Mouse (Mus musculus): ENCODE measurements around the gene Pde4b. TPM values are rescaled to one million over a fixed set of nuclear protein-coding genes. Genes with fewer than 3 reads are reported as not detected.

The Pde4b gene
- total and polyA plus RNA-seq, 2 experiments = 8.0 to 10.7 TPM

- DNase-seq (ENCODE audit: extremely low read depth, low read depth, low spot score) = no peak
- H3K4me1 ChIP-seq (ENCODE audit: control insufficient read depth, insufficient read depth, low read length) = no peaks in the 10 kb centered on the region
- H3K9ac ChIP-seq (ENCODE audit: low read depth, low read length) = no peak overlapping the region
- H3K4me3 ChIP-seq (ENCODE audit: insufficient read depth, low read depth, low read length) = no peak overlapping the region
- 64% methylated on average over 4 of the region's 4 CpGs for WGBS
- no peaks in the 10 kb centered on the region for H3K36me3 ChIP-seq (ENCODE audit: control insufficient read depth, insufficient read depth, low read length)
- no peak overlapping the region for H3K27ac ChIP-seq (replicated peaks; ENCODE audit: insufficient read depth, low read depth, low read length)
- no peaks in the 10 kb centered on the region for H3K79me2 ChIP-seq (ENCODE audit: control insufficient read depth, insufficient read depth, low read length)
- no peaks in the 10 kb centered on the region for H3K27me3 ChIP-seq (ENCODE audit: control insufficient read depth, insufficient read depth, low read length)
- no peak for TF ChIP-seq CTCF (IDR thresholded peaks at IDR 0.05; ENCODE audit: low read depth, low read length)
- no peak for TF ChIP-seq POLR2A (IDR thresholded peaks at IDR 0.05; ENCODE audit: extremely low read depth, insufficient read depth, low read length)
These were observed 326.5 kb downstream of the Pde4b start for GRCm38 (mm10) chr4:102413794-102414193.

GRCm38 (mm10) chr4:102414610-102415009 lies 327.3 kb downstream of the Pde4b start:
- no peak overlapping the region for H3K27ac ChIP-seq (replicated peaks; ENCODE audit: insufficient read depth, low read depth, low read length)
- no peak for DNase-seq (ENCODE audit: extremely low read depth, low read depth, low spot score)
- no peaks in the 10 kb centered on the region for H3K27me3 ChIP-seq (ENCODE audit: control insufficient read depth, insufficient read depth, low read length)
- H3K9ac ChIP-seq (ENCODE audit: low read depth, low read length) = no peak overlapping the region
- H3K36me3 ChIP-seq (ENCODE audit: control insufficient read depth, insufficient read depth, low read length) = no peaks in the 10 kb centered on the region
- no peaks in the 10 kb centered on the region for H3K4me1 ChIP-seq (ENCODE audit: control insufficient read depth, insufficient read depth, low read length)
- no peak overlapping the region for H3K4me3 ChIP-seq (ENCODE audit: insufficient read depth, low read depth, low read length)
- no peaks in the 10 kb centered on the region for H3K79me2 ChIP-seq (ENCODE audit: control insufficient read depth, insufficient read depth, low read length)
- 74% methylated on average over 4 of the region's 4 CpGs for WGBS
- TF ChIP-seq CTCF (IDR thresholded peaks at IDR 0.05; ENCODE audit: low read depth, low read length) = no peak
- TF ChIP-seq POLR2A (IDR thresholded peaks at IDR 0.05; ENCODE audit: extremely low read depth, insufficient read depth, low read length) = no peak

GRCm38 (mm10) chr4:102420794-102421397 lies 333.6 kb downstream of the Pde4b start:
- no peak overlapping the region for H3K27ac ChIP-seq (replicated peaks; ENCODE audit: insufficient read depth, low read depth, low read length)
- no peaks in the 10 kb centered on the region for H3K27me3 ChIP-seq (ENCODE audit: control insufficient read depth, insufficient read depth, low read length)
- no peaks in the 10 kb centered on the region for H3K79me2 ChIP-seq (ENCODE audit: control insufficient read depth, insufficient read depth, low read length)
- no peak overlapping the region for H3K9ac ChIP-seq (ENCODE audit: low read depth, low read length)
- no peak for TF ChIP-seq POLR2A (IDR thresholded peaks at IDR 0.05; ENCODE audit: extremely low read depth, insufficient read depth, low read length)
- TF ChIP-seq CTCF (IDR thresholded peaks at IDR 0.05; ENCODE audit: low read depth, low read length) = no peak
- H3K4me1 ChIP-seq (ENCODE audit: control insufficient read depth, insufficient read depth, low read length) = peaks cover 3% of the 10 kb centered on the region; the same call in 1 of the 2 replicates
- no peaks in the 10 kb centered on the region for H3K36me3 ChIP-seq (ENCODE audit: control insufficient read depth, insufficient read depth, low read length)
- no peak for DNase-seq (ENCODE audit: extremely low read depth, low read depth, low spot score)
- H3K4me3 ChIP-seq (ENCODE audit: insufficient read depth, low read depth, low read length) = no peak overlapping the region
- 84% methylated on average over 11 of the region's 11 CpGs for WGBS

DNA sequence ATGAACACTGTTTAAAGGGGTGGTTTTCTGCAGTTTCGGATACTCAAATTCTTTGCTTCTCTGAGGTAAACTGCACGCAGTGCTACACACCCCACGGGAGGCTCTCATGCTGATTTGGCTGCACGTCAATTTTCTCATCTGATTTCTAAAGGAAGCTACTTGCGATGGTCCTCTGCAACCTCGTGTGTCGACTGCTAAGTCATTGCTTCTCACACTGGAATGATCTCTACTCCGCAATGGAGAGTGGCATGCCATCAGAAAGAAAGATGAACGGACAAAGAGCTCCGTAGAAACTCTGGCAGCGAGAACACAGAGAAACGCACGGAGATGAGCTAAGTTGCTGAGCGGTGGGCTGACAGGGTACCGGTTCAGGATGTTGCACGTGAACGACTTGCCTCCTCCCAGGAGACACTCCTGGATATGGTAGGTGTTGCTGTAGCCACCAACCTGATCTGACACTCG lies 334.1 kb downstream of the Pde4b start:
- Histone ChIP-seq H3K4me1 (ENCODE audit: control insufficient read depth, insufficient read depth, low read length) (peaks cover 4% of the 10 kb centered on the region; the same call in 1 of the 2 replicates), H3K36me3 (ENCODE audit: control insufficient read depth, insufficient read depth, low read length) (no peaks in the 10 kb centered on the region), H3K4me3 (ENCODE audit: insufficient read depth, low read depth, low read length) (no peak overlapping the region), H3K27ac (replicated peaks; ENCODE audit: insufficient read depth, low read depth, low read length) (no peak overlapping the region), H3K9ac (ENCODE audit: low read depth, low read length) (no peak overlapping the region), H3K27me3 (ENCODE audit: control insufficient read depth, insufficient read depth, low read length) (no peaks in the 10 kb centered on the region), H3K79me2 (ENCODE audit: control insufficient read depth, insufficient read depth, low read length) (no peaks in the 10 kb centered on the region)
- TF ChIP-seq CTCF (IDR thresholded peaks at IDR 0.05; ENCODE audit: low read depth, low read length) = no peak
- TF ChIP-seq POLR2A (IDR thresholded peaks at IDR 0.05; ENCODE audit: extremely low read depth, insufficient read depth, low read length) = no peak
- DNase-seq (ENCODE audit: extremely low read depth, low read depth, low spot score) = no peak
- 87% methylated on average over 18 of the region's 18 CpGs for WGBS

DNA sequence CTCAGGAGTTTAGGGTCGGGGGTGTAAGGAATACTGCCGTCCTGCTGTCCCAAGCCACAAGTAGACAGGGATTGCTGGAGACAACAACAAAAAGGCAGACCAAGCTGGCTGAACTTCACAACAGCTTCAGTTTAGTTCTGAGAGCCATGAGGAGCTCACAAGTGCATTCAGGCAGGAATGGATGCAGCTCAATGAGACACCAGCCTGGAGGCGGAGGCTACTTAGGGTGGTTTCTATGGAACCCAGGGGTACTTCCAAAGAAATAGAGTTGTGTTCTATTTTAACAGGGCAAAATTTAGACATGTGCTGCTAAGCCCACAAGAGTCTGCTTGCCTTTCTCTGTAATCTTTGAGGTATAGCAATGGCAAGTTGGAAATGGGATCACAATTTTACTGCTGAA lies 336.8 kb downstream of the Pde4b start:
- Histone ChIP-seq H3K4me1 (ENCODE audit: control insufficient read depth, insufficient read depth, low read length) (peaks cover 4% of the 10 kb centered on the region; the same call in 1 of the 2 replicates), H3K27ac (replicated peaks; ENCODE audit: insufficient read depth, low read depth, low read length) (no peak overlapping the region), H3K9ac (ENCODE audit: low read depth, low read length) (no peak overlapping the region), H3K36me3 (ENCODE audit: control insufficient read depth, insufficient read depth, low read length) (no peaks in the 10 kb centered on the region), H3K4me3 (ENCODE audit: insufficient read depth, low read depth, low read length) (no peak overlapping the region), H3K79me2 (ENCODE audit: control insufficient read depth, insufficient read depth, low read length) (no peaks in the 10 kb centered on the region), H3K27me3 (ENCODE audit: control insufficient read depth, insufficient read depth, low read length) (no peaks in the 10 kb centered on the region)
- TF ChIP-seq CTCF (IDR thresholded peaks at IDR 0.05; ENCODE audit: low read depth, low read length) (no peak), POLR2A (IDR thresholded peaks at IDR 0.05; ENCODE audit: extremely low read depth, insufficient read depth, low read length) (no peak)
- DNase-seq (ENCODE audit: extremely low read depth, low read depth, low spot score) = no peak
- WGBS = 93% methylated on average over 3 of the region's 3 CpGs

- WGBS = 88% methylated on average over 3 of the region's 3 CpGs
- Histone ChIP-seq H3K9ac (ENCODE audit: low read depth, low read length) (no peak overlapping the region), H3K4me1 (ENCODE audit: control insufficient read depth, insufficient read depth, low read length) (peaks cover 4% of the 10 kb centered on the region; the same call in 1 of the 2 replicates), H3K79me2 (ENCODE audit: control insufficient read depth, insufficient read depth, low read length) (no peaks in the 10 kb centered on the region), H3K27ac (replicated peaks; ENCODE audit: insufficient read depth, low read depth, low read length) (no peak overlapping the region), H3K27me3 (ENCODE audit: control insufficient read depth, insufficient read depth, low read length) (peaks cover 2% of the 10 kb centered on the region; the same call in 1 of the 2 replicates), H3K4me3 (ENCODE audit: insufficient read depth, low read depth, low read length) (no peak overlapping the region), H3K36me3 (ENCODE audit: control insufficient read depth, insufficient read depth, low read length) (no peaks in the 10 kb centered on the region)
- TF ChIP-seq CTCF (IDR thresholded peaks at IDR 0.05; ENCODE audit: low read depth, low read length) (no peak), POLR2A (IDR thresholded peaks at IDR 0.05; ENCODE audit: extremely low read depth, insufficient read depth, low read length) (no peak)
- no peak for DNase-seq (ENCODE audit: extremely low read depth, low read depth, low spot score)
These were observed 338.1 kb downstream of the Pde4b start for GRCm38 (mm10) chr4:102425422-102425821.
